Mouse (Mus musculus) midbrain, embryonic 11.5 days (tissue): ENCODE data around the gene Gtpbp8. TPM values are rescaled to one million over a fixed set of nuclear protein-coding genes. Genes with fewer than 3 reads are reported as not detected.

ENCODE experiments used
- ATAC-seq: fragments of 200-750 bp; cut with Nextera tagmentation; 2 replicates; pipeline ENCODE4 v1.8.0; 2017; ENCODE audit warnings: moderate TSS enrichment, moderate library complexity; ENCODE audit not compliant: low FRiP score
- DNase-seq: peaks from one replicate; pipeline ENCODE4 v3.0.0; 2015; ENCODE audit warnings: low spot score; ENCODE audit errors: missing footprints
- H3K27ac ChIP-seq: fragments of 300-500 bp; sonication (generic); 2 replicates; pipeline ENCODE4 v1.5.1; 2014; ENCODE audit warnings: low read depth, low read length
- H3K27me3 ChIP-seq: fragments of 300-500 bp; sonication (generic); 2 replicates; pipeline ENCODE4 v1.6.1; 2014; ENCODE audit warnings: mild to moderate bottlenecking, low read length, moderate library complexity, mixed read lengths; ENCODE audit not compliant: control insufficient read depth, insufficient read depth
- H3K36me3 ChIP-seq: fragments of 300-500 bp; sonication (generic); 2 replicates; pipeline ENCODE4 v1.6.1; 2014; ENCODE audit warnings: mild to moderate bottlenecking, low read length, moderate library complexity, mixed read lengths; ENCODE audit not compliant: control insufficient read depth, insufficient read depth
- H3K4me1 ChIP-seq: fragments of 300-500 bp; sonication (generic); 2 replicates; pipeline ENCODE4 v1.6.1; 2014; ENCODE audit warnings: low read length; ENCODE audit not compliant: control insufficient read depth, insufficient read depth
- H3K4me2 ChIP-seq: fragments of 300-500 bp; sonication (generic); 2 replicates; pipeline ENCODE4 v1.6.1; 2014; ENCODE audit warnings: mild to moderate bottlenecking, moderate library complexity
- H3K4me3 ChIP-seq: fragments of 300-500 bp; sonication (generic); 2 replicates; pipeline ENCODE4 v1.5.1; 2014; ENCODE audit warnings: low read depth, low read length
- H3K9ac ChIP-seq: fragments of 300-500 bp; sonication (generic); 2 replicates; pipeline ENCODE4 v1.6.1; 2014; ENCODE audit warnings: low read length
- H3K9me3 ChIP-seq: fragments of 300-500 bp; sonication (generic); 2 replicates; pipeline ENCODE4 v1.6.1; 2016; ENCODE audit warnings: low read length; ENCODE audit not compliant: control insufficient read depth
- WGBS: fragments of 180-500 bp; shearing (Covaris S2); extraction: QIAGEN DNeasy Blood & Tissue Kit; methylation state at CpG from one replicate; pipeline ENCODE4 v1.1.7; 2014; 5-methylcytosine and 5-hydroxymethylcytosine counted together
- polyA plus RNA-seq: library from polyadenylated mRNA; unstranded; fragments of >200 nt; fragmentation: Nextera tagmentation; extraction: Ambion mirVana; gene quantifications from 2 replicates; pipeline ENCODE4 v1.2.1, GENCODE M21; 2014

Gene Gtpbp8
- 37.8 and 39.8 TPM in 2 replicates for polyA plus RNA-seq

DNA sequence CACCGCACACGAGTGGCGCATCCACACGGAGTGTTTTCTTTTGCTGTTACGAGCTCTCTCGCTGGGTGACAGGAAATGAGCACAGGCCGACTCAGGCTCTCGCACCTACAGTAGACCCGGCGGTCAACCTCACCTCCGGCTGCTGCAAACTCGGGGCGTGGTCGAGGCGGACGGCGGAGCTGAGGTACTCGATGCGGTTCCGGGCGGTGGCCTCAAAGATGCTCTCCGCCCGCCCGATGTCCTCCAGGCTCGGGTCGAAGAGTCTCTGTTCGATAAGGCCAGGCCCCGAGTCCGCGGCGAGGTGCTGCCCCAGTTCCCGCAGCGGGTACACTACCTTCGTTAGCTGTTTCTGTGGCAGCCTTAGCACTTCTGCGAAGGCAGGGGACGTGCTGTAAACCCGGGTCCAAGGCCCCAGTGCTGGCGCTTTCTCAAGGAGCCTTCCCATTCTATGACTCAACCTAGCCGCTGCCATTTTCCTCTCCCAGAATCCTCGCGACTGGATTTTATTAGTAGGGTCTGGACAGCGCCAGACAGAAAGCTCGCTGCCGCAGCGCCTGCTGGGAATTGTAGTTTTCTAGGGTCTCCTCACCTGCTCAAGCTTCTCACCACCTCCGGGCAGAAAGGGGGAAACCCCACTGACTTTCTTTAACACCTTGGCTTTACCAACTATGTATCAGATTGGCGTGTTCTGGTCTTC, at the start of gene Gtpbp8:
Gtpbp8 (minus strand) TSS at position 498 of the 697 bp plus-strand sequence.
- under 1% methylated on average over 47 of the region's 47 CpGs for WGBS
- H3K4me1 ChIP-seq: peaks cover 13% of the 10 kb centered on the region

GRCm38 (mm10) chr16:44794416-44794815, 48.3 kb upstream of the Gtpbp8 start:
- H3K4me1 ChIP-seq: no peaks in the 10 kb centered on the region
- no peaks in the 10 kb centered on the region for H3K27me3 ChIP-seq
- H3K9ac ChIP-seq: no peak overlapping the region
- H3K9me3 ChIP-seq: no peaks in the 10 kb centered on the region
- DNase-seq: no peak
- no peak for ATAC-seq
- H3K36me3 ChIP-seq: no peaks in the 10 kb centered on the region
- no peak overlapping the region for H3K27ac ChIP-seq
- no peak overlapping the region for H3K4me2 ChIP-seq
- no peak overlapping the region for H3K4me3 ChIP-seq

More for the DNA sequence above, at the start of gene Gtpbp8:
- ATAC-seq: peak; percentile 95
- DNase-seq: peak; percentile 98
- Histone ChIP-seq H3K9ac (peak within 1 kb of the TSS; percentile 92), H3K9me3 (no peaks in the 10 kb centered on the region), H3K4me3 (peak within 1 kb of the TSS; percentile 74), H3K27ac (peak within 1 kb of the TSS; percentile 91), H3K27me3 (no peaks in the 10 kb centered on the region), H3K4me2 (peak within 1 kb of the TSS; percentile 82), H3K36me3 (0 out of 2 replicates have a peak, but pooled peaks cover 4% of the 10 kb centered on the region)

DNA sequence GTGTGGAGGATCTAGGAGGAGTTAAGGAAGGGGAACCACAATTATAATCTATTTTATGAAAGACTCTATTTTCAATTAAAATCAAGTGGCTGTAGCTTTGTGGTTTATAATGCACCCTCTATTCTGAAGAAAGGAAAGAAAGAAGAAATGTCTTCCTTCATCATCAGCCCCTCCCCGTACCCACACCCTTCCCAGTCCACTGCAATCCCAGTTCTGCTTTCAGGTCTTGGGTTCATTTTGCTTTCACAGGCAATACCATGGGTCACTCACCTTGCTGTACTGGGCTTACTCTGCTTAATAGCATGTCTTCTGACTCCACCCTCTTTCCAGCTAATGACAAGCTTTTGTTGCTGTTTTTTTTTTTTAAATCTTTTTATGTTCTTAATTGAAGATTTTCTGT, 40.8 kb upstream of the Gtpbp8 start:
- no peak overlapping the region for H3K9ac ChIP-seq
- ATAC-seq (no peak), DNase-seq (no peak)
- no peaks in the 10 kb centered on the region for H3K27me3 ChIP-seq
- H3K4me2 ChIP-seq: no peak overlapping the region
- no peaks in the 10 kb centered on the region for H3K9me3 ChIP-seq
- H3K27ac ChIP-seq: no peak overlapping the region
- no peaks in the 10 kb centered on the region for H3K4me1 ChIP-seq
- WGBS: 83% methylated on average over 1 of the region's 1 CpGs
- no peak overlapping the region for H3K4me3 ChIP-seq
- H3K36me3 ChIP-seq: no peaks in the 10 kb centered on the region

DNA sequence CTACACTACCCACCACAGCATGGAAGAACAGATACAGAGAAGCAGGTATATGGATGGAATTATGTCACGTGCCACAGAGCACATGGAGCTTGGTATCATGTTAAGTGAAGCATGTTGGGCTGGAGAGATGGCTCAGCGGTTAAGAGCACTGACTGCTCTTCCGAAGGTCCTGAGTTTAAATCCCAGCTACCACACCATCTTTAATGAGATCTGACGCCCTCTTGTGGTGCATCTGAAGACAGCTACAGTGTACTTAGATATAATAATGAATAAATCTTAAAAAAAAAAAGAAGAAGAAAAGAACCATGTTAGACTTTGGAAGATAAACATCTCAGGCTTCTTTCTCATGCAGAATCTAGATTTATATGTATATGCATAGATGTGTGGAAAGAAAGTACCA, 34.6 kb upstream of the Gtpbp8 start:
- ATAC-seq (no peak), DNase-seq (no peak)

DNA sequence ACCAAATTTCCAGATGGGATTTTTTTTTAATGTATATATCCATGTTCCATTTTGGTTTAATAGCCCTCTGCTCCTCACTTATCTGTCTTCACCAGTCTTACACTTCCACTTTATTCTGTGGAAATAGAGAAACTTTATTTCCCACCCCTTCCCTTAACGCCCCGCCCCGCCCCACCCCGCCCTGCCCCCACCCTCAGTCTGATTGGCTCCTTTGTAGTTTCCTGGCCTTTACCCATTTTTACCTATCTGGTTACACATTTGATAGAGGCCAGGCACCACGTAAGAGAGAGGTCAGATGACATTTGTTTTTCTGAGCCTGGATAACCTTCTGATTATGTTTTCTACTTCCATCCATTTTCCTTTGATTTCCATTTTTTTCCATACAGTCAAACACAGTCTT, 33.3 kb upstream of the Gtpbp8 start:
- 89% methylated on average over 5 of the region's 5 CpGs for WGBS
- Histone ChIP-seq H3K36me3 (no peaks in the 10 kb centered on the region), H3K4me2 (no peak overlapping the region), H3K4me3 (no peak overlapping the region), H3K27me3 (no peaks in the 10 kb centered on the region), H3K9me3 (no peaks in the 10 kb centered on the region), H3K4me1 (no peaks in the 10 kb centered on the region), H3K9ac (no peak overlapping the region), H3K27ac (no peak overlapping the region)
- no peak for DNase-seq
- no peak for ATAC-seq

More for the DNA sequence above, 34.6 kb upstream of the Gtpbp8 start:
- Histone ChIP-seq H3K4me2 (no peak overlapping the region), H3K9ac (no peak overlapping the region), H3K27me3 (no peaks in the 10 kb centered on the region), H3K4me3 (no peak overlapping the region), H3K27ac (no peak overlapping the region), H3K4me1 (no peaks in the 10 kb centered on the region), H3K36me3 (no peaks in the 10 kb centered on the region), H3K9me3 (no peaks in the 10 kb centered on the region)
- WGBS: 66% methylated on average over 4 of the region's 4 CpGs

DNA sequence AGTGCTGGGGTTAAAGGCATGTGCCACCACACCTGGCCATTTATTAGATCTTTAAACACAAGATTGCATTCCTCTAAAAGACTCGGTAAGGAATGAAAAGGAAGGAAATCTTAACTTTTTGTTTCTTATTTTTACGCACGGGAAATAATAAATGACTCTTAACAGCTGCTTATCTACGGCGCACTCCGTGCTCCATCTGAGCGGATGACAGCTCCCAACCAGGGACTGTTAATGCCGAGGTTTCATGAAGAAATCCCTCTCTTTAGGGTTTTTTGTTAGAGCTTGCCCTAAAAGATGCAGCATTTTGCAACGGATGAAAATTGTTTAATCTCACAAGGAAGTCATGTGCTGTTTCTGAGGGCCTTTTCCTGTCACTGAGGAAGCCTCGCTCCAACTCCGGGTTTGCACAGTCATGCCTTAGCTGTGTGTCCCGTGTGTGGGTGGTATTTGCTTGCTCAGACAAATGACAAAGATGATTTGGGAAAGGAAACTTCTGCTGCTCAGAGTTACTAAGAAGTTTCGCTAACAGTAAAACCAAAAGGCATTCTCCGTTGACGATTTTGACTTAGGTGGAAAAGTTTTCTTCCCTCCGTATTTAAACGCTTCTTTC, 32.5 kb upstream of the Gtpbp8 start:
- ATAC-seq: no peak
- Histone ChIP-seq H3K4me1 (no peaks in the 10 kb centered on the region), H3K27me3 (no peaks in the 10 kb centered on the region), H3K9ac (no peak overlapping the region), H3K4me3 (no peak overlapping the region), H3K27ac (no peak overlapping the region), H3K36me3 (no peaks in the 10 kb centered on the region), H3K4me2 (no peak overlapping the region), H3K9me3 (no peaks in the 10 kb centered on the region)
- no peak for DNase-seq
- 87% methylated on average over 17 of the region's 17 CpGs for WGBS

- no peak overlapping the region for H3K4me2 ChIP-seq
- no peaks in the 10 kb centered on the region for H3K27me3 ChIP-seq
- no peaks in the 10 kb centered on the region for H3K9me3 ChIP-seq
- no peak overlapping the region for H3K4me3 ChIP-seq
- no peak overlapping the region for H3K27ac ChIP-seq
- DNase-seq (no peak), ATAC-seq (no peak)
- no peaks in the 10 kb centered on the region for H3K36me3 ChIP-seq
- H3K4me1 ChIP-seq: no peaks in the 10 kb centered on the region
- WGBS: 92% methylated on average over 6 of the region's 6 CpGs
- no peak overlapping the region for H3K9ac ChIP-seq
Observed at GRCm38 (mm10) chr16:44774201-44774600, 28.0 kb upstream of the Gtpbp8 start.

DNA sequence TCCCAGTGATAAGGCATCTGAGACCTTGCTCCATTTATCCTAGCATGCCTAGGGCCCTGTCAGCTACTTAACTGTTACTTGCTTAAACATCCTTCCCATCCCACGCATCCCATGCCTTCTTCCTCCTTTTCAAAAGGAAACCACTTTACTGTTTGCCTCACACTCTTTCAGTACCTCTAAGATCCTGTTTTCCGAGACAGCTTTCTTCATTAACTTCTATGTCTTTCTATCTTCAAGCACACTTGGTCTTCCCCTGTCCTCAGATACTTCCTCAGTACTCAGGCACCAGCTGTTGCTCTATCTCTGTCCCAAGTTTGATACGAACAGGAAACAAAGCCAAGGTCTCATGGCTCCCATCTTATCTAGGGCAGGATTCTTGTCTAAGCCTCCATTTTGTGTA, 27.5 kb upstream of the Gtpbp8 start:
- Histone ChIP-seq H3K4me1 (no peaks in the 10 kb centered on the region), H3K4me2 (no peak overlapping the region), H3K9me3 (no peaks in the 10 kb centered on the region), H3K4me3 (no peak overlapping the region), H3K9ac (no peak overlapping the region), H3K27ac (no peak overlapping the region), H3K27me3 (no peaks in the 10 kb centered on the region), H3K36me3 (no peaks in the 10 kb centered on the region)
- 91% methylated on average over 3 of the region's 3 CpGs for WGBS
- DNase-seq (no peak), ATAC-seq (no peak)

DNA sequence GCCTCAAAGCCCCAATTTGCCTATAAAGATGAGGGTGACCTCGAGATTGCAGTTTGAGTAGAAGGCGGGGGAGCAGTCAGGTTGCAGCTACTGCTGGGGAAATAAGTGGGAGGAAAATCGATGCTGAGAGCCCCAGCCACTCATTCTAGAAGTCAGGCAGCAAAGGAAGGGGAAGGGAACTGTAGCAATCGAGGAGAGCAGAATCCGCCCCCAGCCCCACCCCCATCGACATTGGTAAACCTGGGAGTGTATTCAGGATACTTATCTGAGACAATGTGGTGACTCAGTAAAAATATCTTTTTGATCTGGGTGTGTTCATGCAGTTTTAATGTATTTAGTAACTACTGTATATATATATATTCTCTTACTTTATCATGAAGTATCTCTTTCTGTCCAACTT, 26.4 kb upstream of the Gtpbp8 start:
- Histone ChIP-seq H3K9ac (no peak overlapping the region), H3K36me3 (no peaks in the 10 kb centered on the region), H3K4me1 (no peaks in the 10 kb centered on the region), H3K27ac (no peak overlapping the region), H3K27me3 (no peaks in the 10 kb centered on the region), H3K4me3 (no peak overlapping the region), H3K9me3 (no peaks in the 10 kb centered on the region), H3K4me2 (no peak overlapping the region)
- ATAC-seq (no peak), DNase-seq (no peak)
- 76% methylated on average over 6 of the region's 6 CpGs for WGBS
